Mouse (Mus musculus): ENCODE measurements around the gene Zfp174. TPM values are rescaled to one million over a fixed set of nuclear protein-coding genes. Genes with fewer than 3 reads are reported as not detected.
A peak's percentile ranks its signal among the peaks of the same experiment; 100 is the strongest.

Zfp174 gene
- polyA plus RNA-seq, 1 experiment from 2014 or later, result 0.94 TPM

DNA sequence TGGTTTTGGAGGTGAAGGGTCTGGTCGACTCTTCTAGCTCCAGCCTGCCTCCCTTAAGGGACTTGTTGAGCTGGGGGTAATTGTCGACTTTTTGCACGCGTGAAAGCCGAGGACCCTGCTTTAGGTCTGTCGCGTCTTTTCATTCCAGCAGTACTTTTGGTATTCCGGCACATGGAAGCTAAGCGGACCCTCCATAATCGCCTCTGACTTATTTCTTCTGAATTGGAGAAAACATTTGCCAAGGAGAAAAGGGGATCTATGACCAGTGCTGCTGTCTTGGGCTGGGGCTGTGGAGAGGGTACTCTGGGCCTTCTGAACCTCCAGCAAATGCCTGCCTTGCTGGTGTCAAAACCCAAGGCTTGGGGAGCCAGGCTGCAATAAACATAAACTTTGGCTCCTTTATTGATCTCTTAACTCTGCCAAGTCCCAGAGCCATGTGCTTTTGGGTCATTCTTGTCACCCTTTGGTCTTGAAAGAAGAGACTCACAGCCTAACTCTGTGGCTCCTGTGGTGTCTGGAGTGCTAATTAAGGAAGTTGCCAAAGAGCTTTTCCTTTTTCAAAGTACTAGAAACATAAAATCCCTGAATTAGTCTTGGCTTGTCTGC lies 38.1 kb downstream of the Zfp174 start:
- Histone ChIP-seq H3K4me1 (peaks cover 25% of the 10 kb centered on the region), H3K27ac (replicated peaks) (peak overlapping the region; percentile 96), H3K36me3 (0 out of 2 replicates have a peak, but pooled peaks cover 6% of the 10 kb centered on the region), H3K4me3 (peak overlapping the region; percentile 98), H3K9me3 (no peaks in the 10 kb centered on the region), H3K27me3 (replicated peaks) (no peaks in the 10 kb centered on the region), H3K4me2 (peak overlapping the region; percentile 85), H3K9ac (peak overlapping the region; percentile 95)
- ATAC-seq (ENCODE audit: extremely low read depth, insufficient number of reproducible peaks, low FRiP score, low TSS enrichment), result no peak
- 5% methylated on average over 10 of the region's 10 CpGs for WGBS

GRCm38 (mm10) chr16:3891621-3892295 lies 44.7 kb downstream of the Zfp174 start:
- H3K4me3 ChIP-seq, result no peak overlapping the region
- WGBS, result 88% methylated on average over 14 of the region's 14 CpGs
- no peak overlapping the region for H3K9ac ChIP-seq
- H3K4me2 ChIP-seq, result no peak overlapping the region
- H3K9me3 ChIP-seq, result no peaks in the 10 kb centered on the region
- ATAC-seq (ENCODE audit: extremely low read depth, insufficient number of reproducible peaks, low FRiP score, low TSS enrichment), result no peak
- no peaks in the 10 kb centered on the region for H3K27me3 ChIP-seq (replicated peaks)
- H3K4me1 ChIP-seq, result peaks cover 18% of the 10 kb centered on the region
- peaks cover 18% of the 10 kb centered on the region for H3K36me3 ChIP-seq
- H3K27ac ChIP-seq (replicated peaks), result no peak overlapping the region

- Histone ChIP-seq H3K9ac (no peak overlapping the region), H3K27ac (replicated peaks) (peak overlapping the region; percentile 77), H3K9me3 (no peaks in the 10 kb centered on the region), H3K27me3 (replicated peaks) (no peaks in the 10 kb centered on the region), H3K4me2 (peak overlapping the region; percentile 13; the same call in 1 of the 2 replicates), H3K36me3 (peaks cover 38% of the 10 kb centered on the region), H3K4me1 (peaks cover 16% of the 10 kb centered on the region), H3K4me3 (no peak overlapping the region)
- WGBS, result 38% methylated on average over 3 of the region's 3 CpGs
- ATAC-seq (ENCODE audit: extremely low read depth, insufficient number of reproducible peaks, low FRiP score, low TSS enrichment), result no peak; the same call in 1 of the 2 replicates
These were observed 46.7 kb downstream of the Zfp174 start for GRCm38 (mm10) chr16:3893739-3894138.

GRCm38 (mm10) chr16:3895173-3895792 lies 48.2 kb downstream of the Zfp174 start:
- H3K27ac ChIP-seq (replicated peaks), result peak overlapping the region; percentile 77
- H3K9ac ChIP-seq, result no peak overlapping the region
- 71% methylated on average over 9 of the region's 9 CpGs for WGBS
- H3K27me3 ChIP-seq (replicated peaks), result no peaks in the 10 kb centered on the region
- H3K4me3 ChIP-seq, result no peak overlapping the region
- no peaks in the 10 kb centered on the region for H3K9me3 ChIP-seq
- ATAC-seq (ENCODE audit: extremely low read depth, insufficient number of reproducible peaks, low FRiP score, low TSS enrichment), result no peak
- H3K4me2 ChIP-seq, result peak overlapping the region; percentile 30
- peaks cover 53% of the 10 kb centered on the region for H3K36me3 ChIP-seq
- H3K4me1 ChIP-seq, result peaks cover 16% of the 10 kb centered on the region

- Histone ChIP-seq H3K27me3 (replicated peaks) (no peaks in the 10 kb centered on the region), H3K4me3 (no peak overlapping the region), H3K27ac (replicated peaks) (peak overlapping the region; percentile 77; the same call in 1 of the 2 replicates), H3K4me1 (peaks cover 16% of the 10 kb centered on the region), H3K9me3 (no peaks in the 10 kb centered on the region), H3K4me2 (no peak overlapping the region), H3K36me3 (peaks cover 61% of the 10 kb centered on the region), H3K9ac (no peak overlapping the region)
- WGBS, result 81% methylated on average over 6 of the region's 6 CpGs
- ATAC-seq (ENCODE audit: extremely low read depth, insufficient number of reproducible peaks, low FRiP score, low TSS enrichment), result no peak
These were observed 49.0 kb downstream of the Zfp174 start for GRCm38 (mm10) chr16:3896046-3896445.

DNA sequence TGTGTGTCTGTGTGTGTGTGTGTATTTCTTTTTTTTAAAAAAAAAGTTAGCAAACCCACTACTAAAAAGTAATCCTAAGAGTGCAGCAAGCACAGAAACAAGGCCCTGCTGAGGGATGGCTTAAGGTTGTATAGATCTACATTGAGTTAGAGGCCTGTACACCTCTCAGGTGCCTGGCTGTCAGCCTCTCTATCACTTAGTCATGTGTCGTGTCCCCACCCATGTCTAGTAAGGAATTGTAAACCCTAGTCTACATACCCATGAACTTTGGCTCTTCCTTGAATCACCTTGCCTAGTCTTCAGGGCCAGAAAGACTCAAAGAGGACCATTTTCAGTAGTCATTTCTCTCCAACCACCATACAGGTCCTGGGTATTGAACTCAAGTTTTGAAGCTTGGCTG lies 49.5 kb downstream of the Zfp174 start:
- Histone ChIP-seq H3K9ac (no peak overlapping the region), H3K27ac (replicated peaks) (no peak overlapping the region), H3K4me1 (peaks cover 16% of the 10 kb centered on the region), H3K4me3 (no peak overlapping the region), H3K4me2 (no peak overlapping the region), H3K9me3 (no peaks in the 10 kb centered on the region), H3K27me3 (replicated peaks) (no peaks in the 10 kb centered on the region), H3K36me3 (peaks cover 66% of the 10 kb centered on the region)
- WGBS, result 77% methylated on average over 1 of the region's 1 CpGs
- ATAC-seq (ENCODE audit: extremely low read depth, insufficient number of reproducible peaks, low FRiP score, low TSS enrichment), result no peak

GRCm38 (mm10) chr16:3907471-3907870 lies 60.4 kb downstream of the Zfp174 start:
- Histone ChIP-seq H3K4me2 (no peak overlapping the region; the same call in 1 of the 2 replicates), H3K9me3 (no peaks in the 10 kb centered on the region), H3K9ac (no peak overlapping the region), H3K4me3 (peak overlapping the region; percentile 74; the same call in 1 of the 2 replicates), H3K36me3 (peaks cover 56% of the 10 kb centered on the region), H3K27me3 (replicated peaks) (no peaks in the 10 kb centered on the region), H3K27ac (replicated peaks) (no peak overlapping the region), H3K4me1 (peaks cover 12% of the 10 kb centered on the region)
- 69% methylated on average over 2 of the region's 2 CpGs for WGBS
- no peak for ATAC-seq (ENCODE audit: extremely low read depth, insufficient number of reproducible peaks, low FRiP score, low TSS enrichment)

Other genes starting within 250 kb of the Zfp174 start
- 0.04 TPM in 1 of 2 replicates, not detected in the other for gene Mefv, start 129.2 kb upstream of the Zfp174 start, polyA plus RNA-seq (2015; fragmentation: Nextera tagmentation; extraction: Ambion mirVana)
- gene Zfp263, start 103.2 kb upstream of the Zfp174 start, polyA plus RNA-seq (2015; fragmentation: Nextera tagmentation; extraction: Ambion mirVana), result 26.6 and 27.1 TPM in 2 replicates
- gene Olfr15, start 16.4 kb upstream of the Zfp174 start, polyA plus RNA-seq (2015; fragmentation: Nextera tagmentation; extraction: Ambion mirVana), result not detected in 2 replicates
- gene Naa60, start 25.1 kb downstream of the Zfp174 start, polyA plus RNA-seq (2015; fragmentation: Nextera tagmentation; extraction: Ambion mirVana), result 34.0 and 35.2 TPM in 2 replicates
- 4.2 and 4.9 TPM in 2 replicates for gene Zfp597, start 37.3 kb downstream of the Zfp174 start, polyA plus RNA-seq (2015; fragmentation: Nextera tagmentation; extraction: Ambion mirVana)
- gene Gm20695, start 37.4 kb downstream of the Zfp174 start, polyA plus RNA-seq (2015; fragmentation: Nextera tagmentation; extraction: Ambion mirVana), result 1.5 and 1.8 TPM in 2 replicates
- 7.4 and 8.8 TPM in 2 replicates for gene 1700037C18Rik, start 61.4 kb downstream of the Zfp174 start, polyA plus RNA-seq (2015; fragmentation: Nextera tagmentation; extraction: Ambion mirVana)
- 11.4 and 14.5 TPM in 2 replicates for gene Cluap1, start 61.5 kb downstream of the Zfp174 start, polyA plus RNA-seq (2015; fragmentation: Nextera tagmentation; extraction: Ambion mirVana)
- 1.5 and 1.7 TPM in 2 replicates for gene Nlrc3, start 129.4 kb downstream of the Zfp174 start, polyA plus RNA-seq (2015; fragmentation: Nextera tagmentation; extraction: Ambion mirVana)
- gene Slx4, start 156.5 kb downstream of the Zfp174 start, polyA plus RNA-seq (2015; fragmentation: Nextera tagmentation; extraction: Ambion mirVana), result 8.6 and 10.0 TPM in 2 replicates
- 3.5 and 4.1 TPM in 2 replicates for gene Dnase1, start 189.7 kb downstream of the Zfp174 start, polyA plus RNA-seq (2015; fragmentation: Nextera tagmentation; extraction: Ambion mirVana)
- gene Trap1, start 230.6 kb downstream of the Zfp174 start, polyA plus RNA-seq (2015; fragmentation: Nextera tagmentation; extraction: Ambion mirVana), result 93.9 and 103 TPM in 2 replicates